Mouse (Mus musculus) liver, adult 2 months (tissue): Measurements from ENCODE around the gene Dapk2.

ENCODE experiments used
- CTCF ChIP-seq: fragments of 200-500 bp; IDR thresholded peaks from 2 replicates; pipeline ENCODE4 v1.5.1; 2011; ENCODE audit warnings: low read depth, low read length, control low read depth
- POLR2A ChIP-seq: fragments of 200-500 bp; IDR thresholded peaks from 2 replicates; pipeline ENCODE4 v1.6.1; 2011; ENCODE audit warnings: low read length, control low read depth; ENCODE audit not compliant: insufficient read depth; ENCODE audit errors: extremely low read depth

DNA sequence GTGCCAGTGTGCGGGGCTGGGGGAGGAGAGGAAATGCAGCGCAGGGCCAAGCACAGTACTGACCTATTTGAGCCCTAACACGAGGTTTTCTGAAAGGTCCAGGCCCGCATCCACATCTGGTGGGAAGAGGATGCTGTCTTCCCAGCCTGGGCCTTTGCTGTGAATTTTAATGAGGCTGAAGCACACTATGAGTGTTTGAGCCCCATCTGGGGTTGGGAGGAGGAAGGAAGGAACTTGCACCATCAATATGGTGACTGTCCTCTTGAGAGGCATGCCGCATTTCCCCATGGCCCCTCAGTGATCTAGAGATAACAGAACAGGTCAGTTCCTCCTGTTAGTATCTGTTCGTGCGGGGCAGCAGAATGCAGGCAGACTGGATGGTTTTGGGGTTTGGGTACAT lies 44.4 kb downstream of the Dapk2 start:
- TF ChIP-seq POLR2A (no peak), CTCF (no peak)
